In the genomic region with DNA sequence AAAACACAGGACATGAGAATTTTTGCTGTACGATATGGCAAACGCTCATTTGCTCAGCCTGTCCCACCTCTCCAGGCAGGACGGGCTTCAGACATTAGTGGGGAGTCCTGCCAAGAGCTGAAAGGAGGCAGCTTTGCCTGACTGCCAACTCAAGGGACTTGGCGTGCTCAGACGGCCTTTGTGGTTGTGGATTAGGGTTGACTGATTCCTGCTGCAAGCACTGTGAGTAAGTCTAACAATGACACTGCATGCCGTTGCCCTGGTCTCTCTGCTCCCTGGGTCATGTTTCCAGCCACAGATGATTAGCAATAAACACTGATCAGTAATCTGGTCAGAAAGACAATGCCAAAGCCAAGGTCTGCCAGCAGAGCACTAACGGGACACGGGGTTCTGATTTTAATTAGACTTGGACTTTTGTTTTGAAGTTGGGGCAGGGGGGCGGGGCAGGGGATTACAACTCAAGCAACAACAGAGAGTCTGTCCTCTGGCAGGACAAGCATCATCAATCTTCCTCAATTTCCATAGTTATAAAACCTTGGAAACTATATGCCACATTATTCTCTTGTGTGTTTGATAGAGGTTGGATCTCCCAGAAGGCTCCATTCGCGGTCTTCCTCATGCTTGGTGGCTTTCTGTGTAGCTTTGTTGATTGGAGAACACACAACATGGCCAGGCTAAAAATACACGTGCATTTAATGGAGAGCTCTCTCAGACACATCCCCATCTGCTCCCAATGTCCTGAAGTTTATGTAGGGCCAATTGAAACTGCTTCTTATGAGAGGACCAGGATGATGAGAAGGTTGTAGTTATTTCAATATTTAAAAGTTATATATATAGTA, we compare ENCODE assay signal across 9 mouse cellular contexts.
DNase-seq lines count a peak whose midpoint lies in the region; ATAC-seq and TF ChIP-seq lines count a peak whose summit lies in the region.
"Had no signal": no experiment of that assay in that cellular context is flagged by ENCODE, and none has a peak within 500 bp of the region (broad histone marks: within the 10 kb centered on the region; RNA-seq: fewer than 3 reads in every experiment).

No protein-coding gene starts in this region.

- no peak overlapping the region for H3K9ac ChIP-seq in embryonic facial prominence, embryonic 11.5 days (replicated peaks; ENCODE audit: low read length)
- no peak overlapping the region for H3K9ac ChIP-seq in heart, embryonic 16.5 days (ENCODE audit: low read length)
- H3K9ac ChIP-seq in midbrain, postnatal 0 days (replicated peaks; ENCODE audit: low read length, poor library complexity, severe bottlenecking), result no peak overlapping the region
- H3K9ac ChIP-seq: limb, embryonic 15.5 days had no signal

- peak; percentile 13 for DNase-seq in layer of hippocampus, adult 11-12 months (ENCODE audit: low spot score)
- no peak for DNase-seq in layer of hippocampus, adult 9-10 months (ENCODE audit: low spot score)
- peak; percentile 3 for DNase-seq in embryonic facial prominence, embryonic 11.5 days (ENCODE audit: low spot score)
- DNase-seq in layer of hippocampus, postnatal 10 days (ENCODE audit: low spot score in 2 of 2), result peak; percentile 29 to 30
- DNase-seq in midbrain, postnatal 0 days (ENCODE audit: low spot score), result peak; percentile 77
- DNase-seq in thymus, adult 2 months, result no peak
- DNase-seq in spleen, adult 18-20 months, result no peak

- TF ChIP-seq CTCF in midbrain, postnatal 0 days (IDR thresholded peaks at IDR 0.05), result no peak
- no peak for TF ChIP-seq CTCF in thymus, adult 2 months (IDR thresholded peaks at IDR 0.05; ENCODE audit: borderline replicate concordance, control insufficient read depth, extremely low read depth, insufficient read depth, low read length, poor library complexity)

- H3K4me3 ChIP-seq in embryonic facial prominence, embryonic 11.5 days (ENCODE audit: low read depth, low read length), result no peak overlapping the region
- H3K4me3 ChIP-seq in heart, embryonic 16.5 days (ENCODE audit: low read length), result no peak overlapping the region
- no peak overlapping the region for H3K4me3 ChIP-seq in midbrain, postnatal 0 days (ENCODE audit: low read depth, low read length)
- H3K4me3 ChIP-seq in thymus, adult 2 months (ENCODE audit: control insufficient read depth, insufficient read depth, low read length), result no peak overlapping the region
- H3K4me3 ChIP-seq: limb, embryonic 15.5 days had no signal

- no peak for TF ChIP-seq POLR2A in thymus, adult 2 months (IDR thresholded peaks at IDR 0.05; ENCODE audit: control insufficient read depth, extremely low read depth, insufficient read depth, low read length, poor library complexity)

- no peaks in the 10 kb centered on the region for H3K27me3 ChIP-seq in embryonic facial prominence, embryonic 11.5 days (ENCODE audit: control insufficient read depth, insufficient read depth, low read length)
- H3K27me3 ChIP-seq in heart, embryonic 16.5 days (ENCODE audit: control insufficient read depth, insufficient read depth, low read length), result no peaks in the 10 kb centered on the region
- H3K27me3 ChIP-seq in midbrain, postnatal 0 days (ENCODE audit: insufficient read depth, low read length), result no peaks in the 10 kb centered on the region
- no peaks in the 10 kb centered on the region for H3K27me3 ChIP-seq in thymus, adult 2 months (ENCODE audit: control insufficient read depth, insufficient read depth, low read length)
- H3K27me3 ChIP-seq: limb, embryonic 15.5 days had no signal

- H3K9me3 ChIP-seq in embryonic facial prominence, embryonic 11.5 days (replicated peaks; ENCODE audit: control insufficient read depth, low read length), result no peaks in the 10 kb centered on the region
- H3K9me3 ChIP-seq in heart, embryonic 16.5 days (replicated peaks; ENCODE audit: control insufficient read depth, low read length), result no peaks in the 10 kb centered on the region
- H3K9me3 ChIP-seq in midbrain, postnatal 0 days (ENCODE audit: low read length), result no peaks in the 10 kb centered on the region
- H3K9me3 ChIP-seq: limb, embryonic 15.5 days had no signal

- H3K36me3 ChIP-seq in embryonic facial prominence, embryonic 11.5 days (replicated peaks; ENCODE audit: control insufficient read depth, insufficient read depth, low read depth, low read length), result no peaks in the 10 kb centered on the region
- no peaks in the 10 kb centered on the region for H3K36me3 ChIP-seq in heart, embryonic 16.5 days (ENCODE audit: control insufficient read depth, insufficient read depth)
- H3K36me3 ChIP-seq in midbrain, postnatal 0 days (ENCODE audit: insufficient read depth, low read length), result no peaks in the 10 kb centered on the region
- H3K36me3 ChIP-seq in thymus, adult 2 months (ENCODE audit: control insufficient read depth, insufficient read depth, low read length), result no peaks in the 10 kb centered on the region
- H3K36me3 ChIP-seq: limb, embryonic 15.5 days had no signal

- WGBS in embryonic facial prominence, embryonic 11.5 days, result 62% methylated on average over 12 of the region's 12 CpGs
- WGBS in heart, embryonic 16.5 days, result 68% methylated on average over 12 of the region's 12 CpGs
- WGBS in midbrain, postnatal 0 days, result 30% methylated on average over 12 of the region's 12 CpGs
- WGBS in thymus, adult 2 months, result 92% methylated on average over 12 of the region's 12 CpGs

- no peak overlapping the region for H3K4me2 ChIP-seq in embryonic facial prominence, embryonic 11.5 days (ENCODE audit: low read depth, low read length)
- no peak overlapping the region for H3K4me2 ChIP-seq in heart, embryonic 16.5 days (ENCODE audit: low read depth, low read length)
- H3K4me2 ChIP-seq in midbrain, postnatal 0 days (ENCODE audit: low read depth, low read length, poor library complexity, severe bottlenecking), result no peak overlapping the region
- H3K4me2 ChIP-seq: limb, embryonic 15.5 days had no signal

- no peak overlapping the region for H3K27ac ChIP-seq in embryonic facial prominence, embryonic 11.5 days (replicated peaks; ENCODE audit: low read depth, low read length)
- H3K27ac ChIP-seq in heart, embryonic 16.5 days (ENCODE audit: low read length), result no peak overlapping the region
- H3K27ac ChIP-seq in midbrain, postnatal 0 days (ENCODE audit: low read depth, low read length), result no peak overlapping the region
- H3K27ac ChIP-seq in thymus, adult 2 months (ENCODE audit: control insufficient read depth, insufficient read depth, low read length), result no peak overlapping the region
- H3K27ac ChIP-seq: limb, embryonic 15.5 days had no signal

- ATAC-seq in embryonic facial prominence, embryonic 11.5 days (replicated peaks; ENCODE audit: insufficient number of reproducible peaks, low FRiP score, low TSS enrichment, low read depth), result peak; percentile 48; the same call in 1 of the 2 replicates
- ATAC-seq in heart, embryonic 16.5 days (replicated peaks; ENCODE audit: extremely low read depth, insufficient read depth, low FRiP score), result 0 out of 2 replicates have a peak, but pooled peaks have one; percentile 18
- ATAC-seq in midbrain, postnatal 0 days (ENCODE audit: low FRiP score), result 0 out of 2 replicates have a peak, but pooled peaks have one; percentile 68

- no peaks in the 10 kb centered on the region for H3K4me1 ChIP-seq in embryonic facial prominence, embryonic 11.5 days (ENCODE audit: control insufficient read depth, insufficient read depth, low read length)
- no peaks in the 10 kb centered on the region for H3K4me1 ChIP-seq in heart, embryonic 16.5 days (ENCODE audit: control insufficient read depth, insufficient read depth, low read length)
- H3K4me1 ChIP-seq in midbrain, postnatal 0 days (ENCODE audit: insufficient read depth, low read length), result no peaks in the 10 kb centered on the region
- no peaks in the 10 kb centered on the region for H3K4me1 ChIP-seq in thymus, adult 2 months (replicated peaks; ENCODE audit: control insufficient read depth, insufficient read depth, low read length)

Comparison
In these comparisons a context has a peak if more than half of its experiments do, and no peak if none do; other contexts are left out.
1. DNase-seq: peak in layer of hippocampus, adult 11-12 months (single experiment), embryonic facial prominence, embryonic 11.5 days (single experiment), layer of hippocampus, postnatal 10 days (2 of 2) and midbrain, postnatal 0 days (single experiment); none in layer of hippocampus, adult 9-10 months (single experiment), thymus, adult 2 months (single experiment) and spleen, adult 18-20 months (0 of 2).
2. ATAC-seq: peak in every context shown above with its lines; median percentile 68 in midbrain, postnatal 0 days; 48 in embryonic facial prominence, embryonic 11.5 days; 18 in heart, embryonic 16.5 days.